Mouse (Mus musculus) spleen, postnatal 14 days (tissue): ENCODE data around the gene Zfp385b.

Experiments
- DNase-seq, 2 experiments: peaks; one replicate each; pipeline ENCODE4 v3.0.0; 2021 to 2022; ENCODE audit warnings: low spot score in 2 of 2

Zfp385b gene

DNA sequence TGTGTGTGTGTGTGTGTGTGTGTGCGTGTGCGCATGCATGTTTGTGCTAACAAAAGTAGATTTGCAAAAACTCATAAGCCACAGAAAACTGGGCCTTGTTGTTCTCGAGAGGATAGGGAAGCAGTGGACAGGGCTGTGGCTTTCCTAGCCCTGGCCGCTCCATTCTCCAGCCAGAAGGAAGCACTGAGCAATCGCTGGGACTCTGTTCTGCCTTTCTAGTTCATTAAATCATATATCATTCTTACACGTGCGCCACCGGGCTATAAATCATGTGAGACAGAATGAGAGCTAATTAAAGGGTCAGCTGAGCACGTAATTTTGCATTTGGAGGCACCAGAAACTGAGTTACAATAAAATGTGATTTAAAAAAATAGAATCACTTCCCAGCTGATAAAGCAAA lies 29.1 kb downstream of the Zfp385b start:
- no peak for DNase-seq

DNA sequence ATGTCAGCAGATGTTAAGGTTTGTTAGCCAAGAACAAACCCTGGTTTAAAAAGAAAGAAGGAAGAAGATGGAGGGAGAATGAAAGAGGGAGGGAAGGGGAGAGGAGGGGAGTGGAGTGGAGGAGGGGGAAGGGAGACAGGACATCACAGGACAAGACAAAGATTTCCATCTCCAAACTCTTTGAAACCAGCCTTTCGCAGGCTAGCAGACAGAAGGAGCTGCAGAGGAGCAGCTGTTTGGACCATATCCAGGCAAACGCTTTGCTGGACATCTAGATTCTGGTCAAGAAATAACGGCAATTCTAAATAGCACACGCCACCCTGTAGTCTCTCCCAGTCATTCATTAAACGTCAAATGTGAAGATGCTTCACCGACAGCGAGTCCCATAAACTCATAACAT lies 38.0 kb downstream of the Zfp385b start:
- no peak for DNase-seq

DNA sequence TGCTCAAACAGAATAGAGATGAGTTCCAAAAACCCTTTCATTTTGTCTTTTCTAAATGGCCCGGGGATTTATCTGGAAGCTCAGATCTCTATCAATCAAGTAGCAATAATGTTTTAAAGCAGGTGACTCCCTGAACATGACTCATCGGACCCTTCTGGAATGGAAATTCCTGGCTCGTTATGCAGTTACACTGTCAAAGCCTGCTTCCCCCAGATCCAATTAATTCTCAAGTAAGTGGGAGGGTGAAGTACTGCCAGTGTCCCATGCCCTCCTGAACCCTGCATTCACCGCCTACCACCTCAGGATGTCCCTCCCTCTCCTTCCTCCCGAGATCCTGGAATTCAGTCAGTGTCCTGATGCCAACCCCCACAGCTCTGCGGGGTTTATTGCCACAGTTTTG lies 41.7 kb downstream of the Zfp385b start:
- no peak for DNase-seq

DNA sequence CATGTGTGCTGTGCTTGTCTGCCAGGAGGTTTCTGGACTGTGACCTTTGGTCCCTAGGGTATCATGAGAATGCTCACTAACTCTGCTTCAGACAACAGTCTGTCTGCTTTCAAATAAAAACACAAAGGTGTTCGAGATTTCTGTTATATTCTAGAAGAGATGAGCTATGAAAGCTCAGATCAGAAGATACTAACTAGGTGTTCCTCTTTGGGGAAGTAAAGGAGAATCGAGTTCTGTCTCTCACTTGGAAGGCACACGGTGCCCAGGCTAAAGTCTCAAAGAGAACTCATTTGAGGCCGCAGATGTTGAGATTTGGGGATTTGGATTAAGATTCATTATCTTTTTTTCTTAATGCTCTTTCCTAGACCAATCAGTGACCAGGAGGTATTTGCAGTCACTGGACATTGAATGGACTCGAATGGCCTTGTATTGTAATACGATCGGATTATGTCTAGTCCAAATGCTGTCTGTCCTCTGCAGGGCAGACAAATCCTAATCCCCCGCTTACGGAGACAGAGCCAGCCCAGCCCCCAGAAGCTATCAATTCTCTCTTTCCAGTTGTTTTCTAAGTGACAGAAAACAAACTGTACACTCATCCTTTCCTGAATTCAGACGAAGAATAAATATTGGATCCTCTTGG lies 42.3 kb downstream of the Zfp385b start:
- DNase-seq = no peak

DNA sequence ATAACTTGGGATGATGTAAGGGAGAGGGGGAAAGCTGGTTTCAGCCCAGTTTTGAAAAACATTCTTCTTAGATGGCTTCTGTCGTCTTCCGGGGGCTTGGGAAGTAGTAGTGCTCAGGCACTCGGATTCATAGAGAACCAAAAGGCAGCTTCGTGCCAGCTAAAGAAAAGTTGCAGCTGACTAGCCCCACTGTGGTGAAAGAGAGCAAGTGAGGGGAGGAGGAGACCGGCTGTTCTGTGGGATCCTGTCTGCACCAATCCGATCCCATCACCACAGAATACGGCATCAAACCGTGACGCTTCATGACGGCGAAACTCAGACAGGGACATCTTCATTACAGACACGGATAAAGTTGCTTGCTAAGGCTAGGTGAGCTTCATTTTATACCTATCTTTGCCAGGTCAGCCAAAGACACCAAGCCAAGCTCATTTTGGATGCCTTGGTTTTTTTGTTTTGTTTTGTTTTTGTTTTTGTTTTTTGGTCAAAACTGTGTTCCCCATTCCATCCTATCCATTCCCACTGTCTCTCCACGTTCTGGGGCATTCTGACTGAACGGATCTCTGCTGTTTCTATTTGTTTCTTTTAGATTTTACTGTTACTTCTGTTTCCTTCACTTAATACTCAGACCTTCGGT lies 44.1 kb downstream of the Zfp385b start:
- no peak for DNase-seq

DNA sequence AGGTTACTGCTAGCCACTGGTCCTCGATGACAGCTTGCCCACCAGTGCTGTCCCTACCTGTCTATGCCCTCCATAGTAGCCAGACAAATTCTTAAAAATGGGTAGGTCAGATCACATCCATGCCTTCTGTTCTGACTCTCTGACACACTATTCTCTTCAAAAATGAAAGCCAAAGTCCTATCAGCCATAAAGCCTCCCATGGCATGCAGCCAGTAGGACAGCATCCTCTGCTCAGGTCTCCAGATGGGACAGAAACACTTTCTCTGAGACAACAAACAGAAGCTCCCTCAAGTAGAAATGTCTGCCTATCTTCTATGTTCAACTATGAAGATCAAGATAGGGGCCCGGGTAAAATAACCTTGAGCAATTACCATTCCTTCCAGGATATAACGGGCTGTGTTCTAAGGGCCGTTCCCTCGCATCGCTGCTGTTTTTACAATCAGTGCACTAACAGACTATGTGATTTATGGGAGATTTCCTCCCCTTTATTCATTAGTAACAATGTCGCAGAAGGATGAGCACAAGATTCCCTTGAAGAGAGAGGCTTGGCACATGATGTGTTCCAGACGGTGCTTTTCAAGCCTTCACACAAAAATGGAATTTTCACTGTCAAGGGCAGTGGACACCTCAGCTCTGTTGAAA lies 49.3 kb downstream of the Zfp385b start:
- DNase-seq = no peak

DNA sequence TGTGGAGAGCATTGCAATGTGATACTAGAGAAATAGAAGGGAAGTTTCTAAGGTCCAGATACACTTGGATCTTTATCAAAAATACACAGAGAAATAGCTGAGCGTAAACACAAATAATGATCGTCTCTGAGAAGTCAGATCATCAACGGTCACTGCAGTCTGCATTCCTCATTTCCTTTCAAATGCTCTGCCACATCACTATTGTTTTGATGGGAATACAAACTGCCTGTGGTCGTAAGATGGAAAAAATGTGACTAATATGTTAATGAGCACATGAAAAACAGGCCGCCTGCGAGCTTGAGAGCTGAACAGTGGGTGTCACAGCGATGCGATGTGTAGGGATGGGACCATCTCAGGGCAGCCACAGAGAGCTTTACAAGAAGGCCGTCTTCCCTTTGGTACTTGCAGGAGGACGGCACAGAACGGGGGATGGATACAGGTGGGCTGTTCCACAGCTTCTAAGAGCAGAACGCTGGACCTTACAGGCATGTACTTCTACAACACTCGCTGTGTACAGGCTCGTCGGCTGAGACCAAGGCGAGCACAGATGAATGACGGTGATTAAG lies 51.0 kb downstream of the Zfp385b start:
- no peak for DNase-seq

DNA sequence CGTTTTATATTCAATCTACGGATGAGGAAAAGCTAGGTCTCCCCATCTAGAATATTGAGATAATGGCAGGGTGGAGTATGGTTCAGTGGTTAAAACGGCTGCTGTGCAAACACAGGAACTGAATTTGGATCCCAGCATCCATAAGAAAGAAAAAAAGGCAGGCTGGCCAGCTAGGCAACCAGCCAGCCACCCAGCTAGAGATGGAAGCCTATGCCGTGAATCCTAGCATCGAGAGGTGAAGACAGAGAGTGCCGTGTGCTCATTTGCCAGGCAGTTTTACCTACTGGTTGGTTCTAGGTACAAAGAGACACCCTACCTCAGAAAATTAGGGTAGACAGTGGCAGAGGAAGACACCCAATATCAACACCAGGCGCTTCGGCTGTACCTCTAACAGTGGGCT lies 57.5 kb downstream of the Zfp385b start:
- DNase-seq = no peak

DNA sequence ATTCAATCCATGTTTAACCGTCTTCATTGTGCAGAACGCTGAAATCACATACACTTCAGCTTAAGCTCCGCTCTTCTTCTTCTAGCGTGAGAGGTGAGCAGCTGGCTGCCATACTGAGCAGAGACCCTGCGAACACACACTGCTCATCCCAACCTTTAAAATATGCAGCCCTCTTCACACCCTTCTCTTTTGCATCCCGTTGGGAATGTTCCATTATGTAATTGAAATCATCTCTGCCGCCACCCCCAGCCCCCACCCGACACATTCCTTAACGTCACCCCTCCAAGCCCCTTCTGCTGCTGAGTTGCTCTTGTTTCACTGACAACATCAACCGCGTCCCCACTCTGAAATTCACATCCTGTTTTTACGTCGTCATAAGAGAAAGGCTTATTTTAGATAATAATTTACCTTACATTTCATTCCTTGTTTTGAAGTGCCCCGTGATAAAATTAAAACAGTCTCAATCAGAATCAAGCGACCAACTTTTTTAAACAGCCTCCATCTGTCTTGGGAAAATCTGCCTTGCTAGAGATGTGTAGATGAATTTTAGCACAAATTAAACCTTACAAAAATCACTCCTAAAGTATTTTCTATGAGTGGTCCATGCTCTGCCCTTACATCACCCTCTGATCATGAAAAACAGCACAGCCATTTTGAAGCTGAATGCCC lies 60.9 kb downstream of the Zfp385b start:
- DNase-seq = no peak

DNA sequence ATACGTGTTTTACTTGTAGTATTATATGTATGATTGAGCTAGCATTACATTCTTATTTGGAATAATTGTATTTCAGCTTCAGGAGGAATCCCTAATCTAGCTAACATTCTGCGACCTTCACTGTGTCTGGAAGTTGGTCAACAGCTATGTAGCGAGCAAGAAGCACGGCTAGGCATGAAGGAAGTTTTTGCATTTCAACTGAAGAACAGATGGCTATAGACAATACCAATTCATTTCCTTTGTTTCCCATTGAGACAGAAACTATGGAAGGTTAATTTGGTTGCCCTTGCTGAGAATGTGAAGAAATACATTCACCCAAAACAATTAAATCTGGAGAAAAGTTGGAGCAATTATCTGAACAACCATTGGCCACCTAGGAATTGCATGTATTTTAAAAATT lies 66.9 kb downstream of the Zfp385b start:
- no peak for DNase-seq

DNA sequence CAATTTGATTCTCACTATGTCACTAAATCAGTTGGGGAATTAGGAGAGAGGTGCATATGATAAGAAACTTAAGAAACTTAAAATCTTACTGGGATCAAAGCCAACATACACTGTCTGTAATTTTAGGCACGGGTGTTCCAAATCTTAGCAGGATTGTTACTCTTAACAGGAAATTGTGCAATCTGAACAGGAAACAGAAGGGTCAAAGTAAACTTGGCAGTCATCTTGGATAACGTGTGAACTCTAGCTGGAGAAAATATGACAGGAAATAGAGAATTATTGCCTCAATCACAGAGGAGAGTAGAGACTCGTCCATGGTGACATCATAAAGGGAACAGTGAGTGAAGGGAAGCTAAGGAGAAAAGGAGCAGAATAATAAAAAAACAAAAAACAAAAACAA lies 69.8 kb downstream of the Zfp385b start:
- no peak for DNase-seq

DNA sequence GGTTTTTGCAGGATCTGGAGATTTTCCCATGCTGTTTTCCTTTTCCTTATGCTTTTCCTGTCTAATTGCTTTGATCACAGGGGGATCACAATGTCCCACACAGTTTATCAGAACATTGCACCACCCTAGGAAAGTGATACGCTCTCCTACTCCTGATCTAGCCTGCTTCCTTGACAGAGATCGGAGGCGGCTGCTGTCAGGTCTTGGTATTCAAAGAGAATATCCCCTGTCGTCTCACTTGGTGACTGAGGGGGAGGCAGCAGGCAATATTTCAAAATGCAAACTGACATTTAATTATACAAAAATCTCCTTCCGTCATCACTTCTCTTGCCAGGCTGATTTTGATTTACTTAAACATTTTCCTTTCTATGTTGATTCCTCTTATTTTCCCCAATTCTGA lies 73.0 kb downstream of the Zfp385b start:
- no peak for DNase-seq

DNA sequence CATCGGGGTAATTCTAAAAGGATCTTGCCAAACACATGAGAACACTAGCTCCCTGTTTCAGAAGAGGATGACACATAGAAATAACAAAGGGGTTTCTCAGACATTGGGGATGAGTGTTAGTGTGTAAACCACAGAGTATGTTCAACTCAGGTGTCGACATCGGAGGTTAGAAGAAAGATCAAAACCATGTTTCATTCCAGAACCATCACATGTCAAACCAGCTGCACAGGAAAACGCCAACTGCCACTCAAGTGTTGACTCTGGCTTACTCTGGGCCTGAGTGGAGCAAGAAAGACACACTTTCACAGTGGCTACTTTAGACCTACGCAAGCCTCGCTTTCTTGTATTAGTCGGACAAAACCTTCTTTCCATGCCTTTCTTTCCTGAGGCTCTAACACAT lies 74.2 kb downstream of the Zfp385b start:
- no peak for DNase-seq

DNA sequence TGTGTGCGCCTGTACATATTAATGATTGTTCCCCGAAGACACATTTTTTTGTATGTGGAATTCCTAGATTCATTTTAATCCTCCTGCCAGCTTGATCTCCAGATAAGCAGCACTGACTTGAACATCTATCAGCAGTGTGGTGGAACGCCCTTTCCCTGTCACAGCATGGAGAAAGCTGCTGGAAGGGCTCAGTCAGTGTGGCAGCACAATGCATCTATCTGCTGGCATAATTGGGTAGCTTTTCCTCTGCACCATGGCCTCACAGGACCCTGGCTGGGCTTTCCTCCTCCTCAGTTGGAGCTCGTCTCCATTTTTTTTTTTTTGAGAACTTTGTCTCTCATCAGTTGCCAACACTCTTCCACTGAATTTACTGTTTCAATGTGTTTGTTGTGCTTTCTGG lies 77.1 kb downstream of the Zfp385b start:
- DNase-seq = no peak

DNA sequence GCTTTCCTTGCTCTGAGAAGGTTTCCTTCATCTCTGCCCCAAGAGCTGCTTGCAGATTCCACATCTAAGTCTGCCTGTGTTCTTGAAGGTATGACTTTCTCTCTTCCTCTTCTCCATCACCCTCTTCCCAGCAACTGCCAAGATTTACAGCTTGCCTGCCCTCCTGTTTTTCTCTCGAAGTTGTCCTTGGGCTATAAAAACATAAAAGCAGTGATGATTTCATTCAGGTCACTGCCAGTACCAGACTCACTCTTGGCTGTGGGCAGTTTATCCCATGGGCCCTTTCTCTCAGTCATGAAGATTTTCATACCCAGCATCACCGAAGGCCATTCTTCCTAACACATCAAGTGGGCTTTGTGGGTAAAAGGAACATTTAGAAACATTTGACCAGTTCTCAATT lies 89.2 kb downstream of the Zfp385b start:
- DNase-seq = no peak

DNA sequence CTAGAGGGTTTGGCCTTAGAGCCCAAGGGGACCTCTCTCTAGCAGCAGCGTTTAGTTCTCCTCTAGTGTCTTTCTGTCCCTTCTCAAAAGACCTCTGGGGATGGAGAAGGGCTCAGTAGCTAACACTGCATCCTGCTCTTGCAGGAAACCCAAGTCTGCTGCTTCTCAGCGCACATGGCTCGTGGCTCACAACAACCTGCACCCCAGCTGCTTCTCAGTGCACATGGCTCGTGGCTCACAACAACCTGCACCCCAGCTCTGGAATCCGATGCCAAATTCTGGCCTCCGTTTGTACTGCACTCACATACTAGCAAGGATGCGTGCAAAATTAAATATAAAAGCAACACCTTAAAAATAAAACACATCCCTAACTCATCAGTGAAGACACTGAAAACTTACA lies 92.6 kb downstream of the Zfp385b start:
- no peak for DNase-seq

DNA sequence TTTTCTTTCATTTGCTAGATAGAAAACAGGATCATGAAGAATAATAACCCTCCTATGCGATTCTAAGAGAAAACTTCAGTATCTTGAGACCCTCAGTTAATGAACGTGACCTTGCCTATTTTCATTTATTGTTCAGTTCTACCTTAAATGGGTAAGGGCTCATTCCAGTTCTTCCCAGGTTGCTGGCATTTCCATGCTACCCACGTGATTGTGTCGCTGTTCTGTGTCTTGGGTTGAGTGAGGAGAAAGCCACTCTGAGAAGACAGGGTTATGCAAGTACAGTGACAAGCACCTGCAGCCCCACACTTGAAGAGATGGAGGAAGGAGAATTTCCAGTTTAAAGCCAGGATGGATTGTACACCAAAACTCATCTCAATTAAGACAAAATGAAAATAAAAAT lies 98.6 kb downstream of the Zfp385b start:
- DNase-seq = no peak

DNA sequence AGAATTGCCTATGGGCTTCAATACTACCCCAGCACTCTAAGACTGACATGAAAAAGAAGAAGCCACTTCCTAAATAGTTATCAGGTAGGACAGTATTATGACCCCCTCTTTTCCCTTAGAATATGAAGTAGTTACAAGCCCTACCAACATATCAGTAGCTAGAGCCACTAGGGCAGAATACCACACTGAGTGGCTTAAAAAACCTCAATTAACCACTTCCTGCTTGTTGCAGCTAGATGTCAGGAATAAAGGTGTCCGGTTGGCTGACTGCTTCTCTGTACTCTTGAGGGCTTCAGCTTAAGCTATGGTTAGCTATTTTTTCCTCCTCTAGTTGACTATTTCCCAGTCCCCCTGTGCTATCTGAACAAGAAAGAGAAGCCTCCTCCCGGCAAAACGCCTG lies 103.1 kb downstream of the Zfp385b start:
- no peak for DNase-seq

DNA sequence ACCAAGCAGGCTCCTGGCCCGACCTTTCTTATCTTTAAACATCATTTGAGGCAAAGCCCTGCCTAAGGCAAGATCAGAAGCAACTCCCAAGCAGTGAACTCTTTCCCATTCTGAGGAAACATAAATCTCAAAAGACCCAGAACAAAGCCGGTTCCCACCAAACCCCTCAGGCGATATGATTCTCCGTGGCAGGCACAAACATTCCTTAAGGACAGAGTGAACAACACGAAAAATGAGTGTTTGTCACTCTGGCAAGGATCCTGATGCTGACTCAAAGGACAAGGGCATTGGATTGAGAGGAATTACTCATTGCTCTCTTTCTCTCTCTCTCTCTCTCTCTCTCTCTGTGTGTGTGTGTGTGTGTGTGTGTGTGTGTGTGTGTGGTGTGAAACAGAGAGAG lies 105.6 kb downstream of the Zfp385b start:
- no peak for DNase-seq

DNA sequence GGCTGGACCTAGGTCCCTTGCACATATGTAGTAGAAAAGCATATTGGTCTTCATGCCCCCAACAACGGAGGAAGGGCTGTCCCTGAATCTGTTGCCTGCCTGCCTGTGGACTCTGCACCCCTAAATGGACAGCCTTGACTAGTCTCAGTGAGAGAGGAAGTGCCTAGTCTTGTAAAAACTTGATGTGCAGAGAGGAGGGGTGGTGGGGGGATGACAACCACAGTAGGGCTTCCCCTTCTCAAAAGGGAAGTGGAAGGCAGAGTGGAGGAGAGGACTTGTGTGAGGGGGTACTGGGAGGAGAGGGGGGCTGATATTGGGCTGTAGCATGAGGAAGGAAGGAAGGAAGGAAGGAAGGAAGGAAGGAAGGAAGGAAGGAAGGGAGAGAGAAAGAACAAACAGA lies 107.7 kb downstream of the Zfp385b start:
- DNase-seq = no peak

DNA sequence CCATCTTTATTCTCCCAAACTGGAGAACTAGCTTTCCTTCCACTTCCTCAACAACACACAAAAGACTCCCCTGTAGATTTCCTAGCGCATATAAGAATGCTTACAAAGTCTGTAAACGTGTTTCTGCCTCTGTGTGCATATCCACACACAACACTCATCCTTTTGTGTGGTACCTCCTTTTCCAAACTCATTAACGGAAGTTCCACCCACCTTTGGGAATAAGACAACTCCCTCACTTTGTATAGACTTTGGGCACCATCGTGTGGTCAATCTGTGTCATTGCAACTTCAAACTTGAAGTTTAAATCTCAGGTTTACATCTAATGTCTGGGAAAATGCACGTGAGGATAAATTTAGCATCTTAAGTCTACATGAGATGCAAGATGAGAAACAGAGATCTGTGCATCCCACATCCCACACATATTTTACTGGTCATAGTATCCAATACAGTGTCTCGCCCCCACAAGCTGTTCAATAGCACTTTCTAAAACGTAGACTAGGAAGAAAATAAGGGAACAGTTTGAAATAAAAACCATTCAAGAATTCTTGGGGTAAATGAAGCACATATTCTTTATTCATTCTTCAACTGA lies 110.1 kb downstream of the Zfp385b start:
- no peak for DNase-seq

DNA sequence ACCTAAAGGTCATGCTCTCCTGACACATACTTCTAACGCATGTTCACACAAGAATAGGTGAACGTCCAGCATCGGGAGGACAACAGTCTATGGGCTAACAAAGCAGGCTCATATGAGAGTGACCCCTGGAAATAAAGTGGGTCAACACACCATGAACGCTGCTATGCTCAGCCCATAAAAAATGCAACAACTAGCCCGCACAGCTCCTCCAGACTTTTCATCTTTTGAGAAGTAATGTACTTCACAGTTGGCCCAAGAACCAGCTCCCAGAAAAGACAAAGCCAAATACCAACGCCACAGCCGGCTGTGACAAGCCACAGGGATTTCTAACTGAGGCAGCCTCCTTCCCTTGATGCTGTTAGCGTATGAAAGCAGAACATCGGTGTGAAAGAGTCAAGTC lies 112.3 kb downstream of the Zfp385b start:
- DNase-seq = no peak
